Mouse (Mus musculus): ENCODE data around the gene Hbb-y. TPM values are rescaled to one million over a fixed set of nuclear protein-coding genes. Genes with fewer than 3 reads are reported as not detected.

Hbb-y gene
- total and polyA plus RNA-seq, 3 experiments: not detected

DNA sequence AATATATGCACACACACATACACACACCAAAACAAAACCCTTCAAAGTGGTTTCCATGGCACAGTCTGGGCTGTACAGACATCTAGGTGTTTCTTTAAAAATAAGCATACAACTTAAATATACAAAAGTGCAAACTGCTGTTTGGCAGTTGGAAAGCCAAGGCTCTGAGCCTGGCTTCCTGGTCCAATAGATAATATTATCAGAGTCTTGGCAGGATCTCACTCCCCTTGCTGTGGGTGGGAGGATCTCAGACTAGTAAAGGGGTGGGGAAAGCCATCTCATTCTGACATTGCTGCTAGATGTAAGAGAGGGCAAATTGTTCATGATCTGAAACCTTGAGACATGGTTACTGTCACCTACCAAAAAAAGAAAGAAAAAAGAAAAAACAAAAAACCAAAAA lies 17.7 kb upstream of the Hbb-y start:
- H3K27ac ChIP-seq: no peak overlapping the region
- H3K79me2 ChIP-seq (replicated peaks; ENCODE audit: control insufficient read depth, insufficient read depth, low read length): no peaks in the 10 kb centered on the region
- H3K4me3 ChIP-seq: no peak overlapping the region
- no peak overlapping the region for H3K9ac ChIP-seq (ENCODE audit: low read depth, low read length)
- H3K4me1 ChIP-seq (ENCODE audit: control insufficient read depth, insufficient read depth, low read length): no peaks in the 10 kb centered on the region
- TF ChIP-seq POLR2A (IDR thresholded peaks at IDR 0.05; ENCODE audit: insufficient read depth, low read depth, low read length) (no peak), EP300 (IDR thresholded peaks at IDR 0.05; ENCODE audit: insufficient read depth, low read depth, low read length) (no peak), CTCF (IDR thresholded peaks at IDR 0.05) (no peak)
- no peaks in the 10 kb centered on the region for H3K36me3 ChIP-seq (ENCODE audit: control insufficient read depth, insufficient read depth, low read length)
- intact Hi-C loops (cut with DNase I): loop anchor here (5.0 kb wide), 1 partner anchor 78 kb away; the partner anchor contains the start of gene Olfr67
- DNase-seq: no peak
- H3K27me3 ChIP-seq (ENCODE audit: control insufficient read depth, insufficient read depth, low read length): no peaks in the 10 kb centered on the region

DNA sequence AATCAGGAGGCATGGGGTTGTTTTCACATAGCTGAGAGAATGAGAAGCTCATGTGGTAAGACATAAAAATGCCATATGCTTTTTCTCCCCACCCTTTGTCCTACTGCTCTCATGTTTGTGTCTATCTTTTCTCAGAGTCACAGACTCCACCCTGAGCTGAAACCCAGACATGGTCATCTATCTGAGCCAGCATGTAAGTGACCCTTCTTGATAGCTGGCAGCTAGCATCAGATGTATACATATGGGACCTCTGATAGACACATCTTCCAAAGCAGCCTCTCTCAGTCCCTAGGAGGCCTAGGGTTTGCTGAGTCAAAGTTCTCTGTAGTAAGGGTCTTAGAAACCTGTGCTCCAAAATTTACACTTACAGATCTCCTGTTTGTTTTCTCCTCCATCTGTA lies 12.7 kb upstream of the Hbb-y start:
- H3K27ac ChIP-seq: no peak overlapping the region

DNA sequence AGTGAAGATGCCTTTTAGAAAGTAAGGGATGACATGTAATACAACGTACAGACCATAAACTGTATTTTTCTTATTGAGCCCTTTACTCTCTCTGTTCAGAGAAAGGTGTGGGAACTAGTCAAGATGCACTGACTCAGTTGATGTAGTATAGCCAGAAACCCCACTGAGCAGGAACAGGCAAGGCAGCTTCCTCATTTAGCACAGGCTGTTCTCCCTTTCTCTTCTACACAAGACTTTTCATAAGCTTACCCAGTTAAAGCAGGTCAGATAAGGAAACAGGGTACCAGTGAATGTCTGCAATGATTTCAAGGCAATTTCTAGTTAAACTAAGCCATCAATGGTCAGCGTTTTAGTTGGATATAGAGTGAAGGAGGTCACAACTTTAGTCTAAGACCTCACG lies 8.5 kb upstream of the Hbb-y start:
- TF ChIP-seq EP300 (IDR thresholded peaks at IDR 0.05; ENCODE audit: insufficient read depth, low read depth, low read length) (no peak), POLR2A (IDR thresholded peaks at IDR 0.05; ENCODE audit: insufficient read depth, low read depth, low read length) (no peak), CTCF (IDR thresholded peaks at IDR 0.05) (no peak)
- no peak for DNase-seq
- no peak overlapping the region for H3K4me3 ChIP-seq
- no peak overlapping the region for H3K9ac ChIP-seq (ENCODE audit: low read depth, low read length)
- 86% methylated on average over 3 of the region's 3 CpGs for WGBS
- no peak overlapping the region for H3K27ac ChIP-seq
- H3K36me3 ChIP-seq (ENCODE audit: control insufficient read depth, insufficient read depth, low read length): no peaks in the 10 kb centered on the region
- no peaks in the 10 kb centered on the region for H3K27me3 ChIP-seq (ENCODE audit: control insufficient read depth, insufficient read depth, low read length)
- H3K79me2 ChIP-seq (replicated peaks; ENCODE audit: control insufficient read depth, insufficient read depth, low read length): no peaks in the 10 kb centered on the region
- intact Hi-C loops (cut with DNase I): no loop called here
- no peaks in the 10 kb centered on the region for H3K4me1 ChIP-seq (ENCODE audit: control insufficient read depth, insufficient read depth, low read length)

More for the DNA sequence above, 12.7 kb upstream of the Hbb-y start:
- intact Hi-C loops (cut with DNase I): no loop called here
- TF ChIP-seq EP300 (IDR thresholded peaks at IDR 0.05; ENCODE audit: insufficient read depth, low read depth, low read length) (no peak), CTCF (IDR thresholded peaks at IDR 0.05) (no peak), POLR2A (IDR thresholded peaks at IDR 0.05; ENCODE audit: insufficient read depth, low read depth, low read length) (no peak)
- H3K9ac ChIP-seq (ENCODE audit: low read depth, low read length): no peak overlapping the region
- H3K4me1 ChIP-seq (ENCODE audit: control insufficient read depth, insufficient read depth, low read length): no peaks in the 10 kb centered on the region
- no peaks in the 10 kb centered on the region for H3K27me3 ChIP-seq (ENCODE audit: control insufficient read depth, insufficient read depth, low read length)
- H3K79me2 ChIP-seq (replicated peaks; ENCODE audit: control insufficient read depth, insufficient read depth, low read length): no peaks in the 10 kb centered on the region
- no peaks in the 10 kb centered on the region for H3K36me3 ChIP-seq (ENCODE audit: control insufficient read depth, insufficient read depth, low read length)
- no peak for DNase-seq
- no peak overlapping the region for H3K4me3 ChIP-seq

DNA sequence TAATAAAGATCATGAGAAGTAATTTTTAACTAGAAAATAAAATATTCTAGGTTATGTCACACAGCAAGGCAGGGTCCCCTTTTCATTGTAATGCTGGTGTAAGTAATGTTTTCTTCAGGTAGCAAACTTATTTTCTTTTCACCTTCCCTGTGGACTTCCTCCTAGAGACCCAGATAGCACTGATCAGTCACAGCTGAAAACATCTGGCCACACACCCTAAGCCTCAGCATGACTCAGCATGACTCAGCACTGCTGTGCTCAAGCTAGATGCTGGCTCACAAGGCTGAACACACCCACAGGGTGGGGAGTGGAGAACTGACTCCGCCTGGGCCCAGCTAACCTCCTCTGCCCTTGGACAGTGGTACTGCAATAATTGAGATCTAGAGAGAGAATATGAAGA lies 7.8 kb upstream of the Hbb-y start:
- DNase-seq: peak; percentile 34 to 35
- 31% methylated on average over 1 of the region's 1 CpGs for WGBS
- H3K9ac ChIP-seq (ENCODE audit: low read depth, low read length): no peak overlapping the region

DNA sequence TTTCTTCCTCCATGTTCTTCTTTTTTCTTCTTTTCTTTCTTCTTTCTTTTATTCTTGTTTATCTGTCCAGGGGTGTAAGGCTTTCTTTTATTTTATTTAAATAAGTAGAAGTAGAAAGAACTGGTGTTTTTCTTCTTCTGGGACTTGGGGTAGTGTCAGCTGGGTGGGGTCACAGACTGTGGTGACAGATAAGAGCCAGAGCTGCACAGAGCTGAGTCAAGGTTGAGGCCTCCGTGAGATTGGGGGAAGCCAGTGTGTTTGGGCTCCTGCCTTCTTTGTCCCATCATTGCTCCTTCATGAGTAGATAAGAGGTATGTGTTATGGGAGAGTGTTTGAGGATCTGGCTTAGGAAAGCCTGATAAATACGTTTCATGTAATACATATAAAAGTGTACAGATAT lies 6.1 kb upstream of the Hbb-y start:
- DNase-seq: no peak
- Histone ChIP-seq H3K27me3 (ENCODE audit: control insufficient read depth, insufficient read depth, low read length) (no peaks in the 10 kb centered on the region), H3K4me3 (no peak overlapping the region), H3K27ac (no peak overlapping the region), H3K4me1 (ENCODE audit: control insufficient read depth, insufficient read depth, low read length) (no peaks in the 10 kb centered on the region), H3K9ac (ENCODE audit: low read depth, low read length) (no peak overlapping the region), H3K79me2 (replicated peaks; ENCODE audit: control insufficient read depth, insufficient read depth, low read length) (no peaks in the 10 kb centered on the region), H3K36me3 (ENCODE audit: control insufficient read depth, insufficient read depth, low read length) (no peaks in the 10 kb centered on the region)
- intact Hi-C loops (cut with DNase I): no loop called here
- no peak for TF ChIP-seq EP300 (IDR thresholded peaks at IDR 0.05; ENCODE audit: insufficient read depth, low read depth, low read length)
- no peak for TF ChIP-seq CTCF (IDR thresholded peaks at IDR 0.05)
- TF ChIP-seq POLR2A (IDR thresholded peaks at IDR 0.05; ENCODE audit: insufficient read depth, low read depth, low read length): no peak
- WGBS: 20% methylated on average over 2 of the region's 2 CpGs

More for the DNA sequence above, 7.8 kb upstream of the Hbb-y start:
- H3K4me1 ChIP-seq (ENCODE audit: control insufficient read depth, insufficient read depth, low read length): no peaks in the 10 kb centered on the region
- H3K4me3 ChIP-seq: no peak overlapping the region
- TF ChIP-seq EP300 (IDR thresholded peaks at IDR 0.05; ENCODE audit: insufficient read depth, low read depth, low read length): 0 out of 2 replicates have a peak, but pooled peaks have one; percentile 23
- no peak for TF ChIP-seq POLR2A (IDR thresholded peaks at IDR 0.05; ENCODE audit: insufficient read depth, low read depth, low read length)
- no peaks in the 10 kb centered on the region for H3K79me2 ChIP-seq (replicated peaks; ENCODE audit: control insufficient read depth, insufficient read depth, low read length)
- intact Hi-C loops (cut with DNase I): no loop called here
- H3K36me3 ChIP-seq (ENCODE audit: control insufficient read depth, insufficient read depth, low read length): no peaks in the 10 kb centered on the region
- no peak overlapping the region for H3K27ac ChIP-seq
- no peaks in the 10 kb centered on the region for H3K27me3 ChIP-seq (ENCODE audit: control insufficient read depth, insufficient read depth, low read length)

DNA sequence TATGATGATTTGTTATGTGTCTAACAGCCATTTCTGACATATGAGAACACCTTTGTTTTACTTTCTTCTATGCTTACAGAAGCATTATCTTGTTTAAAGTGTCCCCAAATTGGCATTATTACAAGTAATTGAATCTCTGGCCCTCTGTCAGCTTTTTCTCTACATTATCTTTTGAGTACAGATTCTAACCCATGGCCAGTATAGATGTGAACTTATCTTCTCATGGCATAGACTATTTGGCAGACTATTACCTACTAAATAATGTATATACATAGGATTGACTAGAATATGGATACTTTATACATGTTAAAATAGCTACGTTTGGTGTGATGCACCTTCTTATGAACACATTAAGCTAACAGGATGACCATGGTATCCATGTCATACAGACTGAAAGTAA lies 1.7 kb upstream of the Hbb-y start:
- TF ChIP-seq EP300 (IDR thresholded peaks at IDR 0.05; ENCODE audit: insufficient read depth, low read depth, low read length) (no peak), CTCF (IDR thresholded peaks at IDR 0.05) (no peak), POLR2A (IDR thresholded peaks at IDR 0.05; ENCODE audit: insufficient read depth, low read depth, low read length) (no peak)
- H3K27me3 ChIP-seq (ENCODE audit: control insufficient read depth, insufficient read depth, low read length): no peaks in the 10 kb centered on the region
- H3K9ac ChIP-seq (ENCODE audit: low read depth, low read length): no peak overlapping the region
- no peaks in the 10 kb centered on the region for H3K36me3 ChIP-seq (ENCODE audit: control insufficient read depth, insufficient read depth, low read length)
- H3K4me3 ChIP-seq: no peak overlapping the region
- no peaks in the 10 kb centered on the region for H3K4me1 ChIP-seq (ENCODE audit: control insufficient read depth, insufficient read depth, low read length)
- no peaks in the 10 kb centered on the region for H3K79me2 ChIP-seq (replicated peaks; ENCODE audit: control insufficient read depth, insufficient read depth, low read length)
- intact Hi-C loops (cut with DNase I): no loop called here
- no peak for DNase-seq
- H3K27ac ChIP-seq: no peak overlapping the region
- 63% methylated on average over 1 of the region's 1 CpGs for WGBS
